Mouse (Mus musculus) heart, adult 2 months (tissue): ENCODE measurements around the gene Zfp541. TPM values are rescaled to one million over a fixed set of nuclear protein-coding genes. Genes with fewer than 3 reads are reported as not detected.

Source experiments
- DNase-seq, 2 experiments: peaks; one replicate each; pipeline ENCODE4 v3.0.0; 2021
- H3K27ac ChIP-seq: fragments of 200-600 bp; 2 replicates; pipeline ENCODE4 v1.8.1; 2022
- H3K27me3 ChIP-seq: fragments of 200-500 bp; 2 replicates; pipeline ENCODE4 v1.6.1; 2012; ENCODE audit warnings: mild to moderate bottlenecking, low read length, inconsistent platforms, mixed read lengths; ENCODE audit not compliant: control insufficient read depth, insufficient read depth
- H3K36me3 ChIP-seq: fragments of 200-500 bp; 2 replicates; pipeline ENCODE4 v1.6.1; 2012; ENCODE audit warnings: low read length, inconsistent platforms; ENCODE audit not compliant: control insufficient read depth, insufficient read depth
- H3K4me1 ChIP-seq: fragments of 200-500 bp; 2 replicates; pipeline ENCODE4 v1.6.1; 2011; ENCODE audit warnings: low read length; ENCODE audit not compliant: control insufficient read depth, insufficient read depth
- H3K4me3 ChIP-seq: fragments of 200-600 bp; 2 replicates; pipeline ENCODE4 v1.8.1; 2022
- H3K79me2 ChIP-seq: fragments of 200-500 bp; replicated peaks from 2 replicates; pipeline ENCODE4 v1.6.1; 2012; ENCODE audit warnings: mild to moderate bottlenecking, inconsistent platforms, low read length, moderate library complexity, mixed read lengths; ENCODE audit not compliant: control insufficient read depth, insufficient read depth
- H3K9ac ChIP-seq: fragments of 200-500 bp; 2 replicates; pipeline ENCODE4 v1.6.1; 2012; ENCODE audit warnings: low read depth, mild to moderate bottlenecking, control low read depth, inconsistent platforms, low read length, mixed read lengths
- CTCF ChIP-seq: fragments of 200-600 bp; IDR thresholded peaks from 2 replicates; pipeline ENCODE4 v1.8.1; 2022; ENCODE audit warnings: antibody characterized with exemption, mild to moderate bottlenecking, moderate library complexity
- EP300 ChIP-seq: fragments of 200-500 bp; IDR thresholded peaks from 2 replicates; pipeline ENCODE4 v1.6.1; 2011; ENCODE audit warnings: low read depth, low read length, control low read depth; ENCODE audit not compliant: insufficient read depth
- POLR2A ChIP-seq: fragments of 200-500 bp; IDR thresholded peaks from 2 replicates; pipeline ENCODE4 v1.6.1; 2011; ENCODE audit warnings: mild to moderate bottlenecking, low read depth, low read length, control low read depth; ENCODE audit not compliant: insufficient read depth
- WGBS: fragments of 180-500 bp; shearing (Covaris S2); methylation state at CpG from one replicate; pipeline ENCODE4 v1.1.7; 2018; 5-methylcytosine and 5-hydroxymethylcytosine counted together
- intact Hi-C: fragments of 180-260 bp; cut with DNase I; formaldehyde crosslinking; loops from one replicate; pipeline ENCODE4 v1.15.1; 2025
- polyA plus RNA-seq: library from polyadenylated mRNA; depleted of rRNA; stranded (reverse); fragments of >200 nt; gene quantifications from 2 replicates; pipeline ENCODE4 v1.2.3, GENCODE M21; 2012
- total RNA-seq, 2 experiments: library from RNA; stranded (reverse); gene quantifications; 2 replicates each; pipeline ENCODE4 v1.2.3; 2021

Gene Zfp541
- total and polyA plus RNA-seq, 3 experiments, result 0.02 TPM; not detected in 2

DNA sequence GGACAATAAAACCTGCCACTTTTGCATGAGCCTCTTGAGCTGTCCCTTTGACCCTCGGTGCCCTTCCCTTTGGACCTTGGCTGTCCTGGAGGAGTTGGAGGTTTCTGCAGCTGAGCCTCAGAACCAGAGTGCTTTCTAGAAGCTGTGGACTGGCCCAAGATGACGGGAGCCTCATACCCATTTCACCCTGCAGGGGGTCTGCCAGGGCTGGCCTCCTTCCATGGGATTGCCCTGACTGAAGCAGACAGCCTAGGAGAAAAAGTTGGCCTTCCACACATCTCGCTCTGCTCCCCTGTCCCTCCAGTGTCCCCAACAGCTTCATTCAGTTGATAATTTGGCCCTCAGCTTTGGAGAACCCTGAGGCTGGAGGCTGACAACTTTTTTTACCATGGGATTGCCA, 55.5 kb downstream of the Zfp541 start:
- Histone ChIP-seq H3K79me2 (no peaks in the 10 kb centered on the region), H3K27me3 (no peaks in the 10 kb centered on the region), H3K4me3 (no peak overlapping the region), H3K27ac (no peak overlapping the region), H3K9ac (no peak overlapping the region), H3K36me3 (no peaks in the 10 kb centered on the region), H3K4me1 (peaks cover 2% of the 10 kb centered on the region)
- DNase-seq, result no peak
- no peak for TF ChIP-seq EP300
- TF ChIP-seq POLR2A, result no peak
- no peak for TF ChIP-seq CTCF
- intact Hi-C loops, result no loop called here
- WGBS, result 89% methylated on average over 3 of the region's 3 CpGs

DNA sequence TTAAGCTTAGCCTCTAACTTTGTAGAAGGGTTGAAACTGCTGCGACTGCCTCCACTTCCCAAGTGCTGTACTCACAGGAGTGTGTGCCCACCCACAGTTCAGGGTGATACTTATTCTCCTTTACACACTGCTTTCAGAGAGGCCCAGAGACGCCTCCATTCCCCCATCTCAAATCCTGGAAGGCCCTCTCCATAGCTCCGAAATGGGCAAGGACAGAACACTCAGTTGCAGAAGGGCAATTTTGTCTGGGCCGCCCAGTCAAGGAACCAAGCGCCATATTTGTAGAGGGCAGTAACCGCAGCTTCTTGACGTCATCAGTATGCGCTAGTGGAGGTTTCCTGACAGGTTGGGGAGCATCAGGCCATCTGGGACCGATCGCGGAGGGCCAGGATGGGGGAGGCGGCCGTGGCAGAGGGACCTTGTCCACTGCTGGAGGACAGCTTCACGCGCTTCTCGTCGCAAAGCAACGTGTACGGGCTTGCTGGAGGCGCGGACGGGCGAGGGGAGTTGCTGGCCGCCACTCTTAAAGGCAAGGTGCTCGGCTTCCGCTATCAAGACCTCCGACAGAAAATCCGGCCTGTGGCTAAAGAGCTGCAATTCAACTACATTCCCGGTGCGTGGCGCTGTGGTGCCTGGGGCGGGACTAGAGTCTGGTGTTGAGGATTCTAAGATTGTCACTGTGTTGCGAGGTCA, 58.1 kb downstream of the Zfp541 start, which contains the start of gene Kptn:
TSS of gene Kptn (plus strand) at position 327 of the 693 bp plus-strand sequence.
- intact Hi-C loops, result loop anchor here (1.0 kb wide), 2 partner anchors 18 to 21 kb away; partner anchors contain the start of gene Napa
- Histone ChIP-seq H3K27ac (peak within 1 kb of the TSS; percentile 97), H3K79me2 (no peaks in the 10 kb centered on the region)

DNA sequence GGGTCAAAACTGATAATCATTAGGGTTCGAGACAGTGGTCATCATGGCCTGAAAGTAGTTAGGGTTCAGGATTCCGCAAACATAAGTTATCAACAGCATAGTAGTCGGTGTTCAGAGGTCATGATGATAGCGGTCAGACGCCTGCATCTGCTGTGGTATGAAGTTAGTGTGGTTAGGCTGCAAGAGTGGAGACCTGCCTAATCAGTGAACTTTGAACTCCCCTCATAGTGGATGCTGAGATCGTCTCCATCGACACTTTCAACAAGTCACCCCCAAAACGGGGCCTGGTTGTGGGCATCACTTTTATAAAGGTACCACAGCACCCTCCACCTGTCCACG, 58.6 kb downstream of the Zfp541 start:
- no peaks in the 10 kb centered on the region for H3K27me3 ChIP-seq
- H3K36me3 ChIP-seq, result no peaks in the 10 kb centered on the region
- TF ChIP-seq POLR2A (no peak), CTCF (no peak), EP300 (no peak)
- no peaks in the 10 kb centered on the region for H3K79me2 ChIP-seq
- H3K4me1 ChIP-seq, result peaks cover 2% of the 10 kb centered on the region
- peak overlapping the region; percentile 89 for H3K4me3 ChIP-seq
- H3K27ac ChIP-seq, result peak overlapping the region; percentile 97
- H3K9ac ChIP-seq, result peak overlapping the region; percentile 53
- 32% methylated on average over 9 of the region's 9 CpGs for WGBS
- no peak for DNase-seq
- intact Hi-C loops, result loop anchor here (1.0 kb wide), 1 partner anchor 19 kb away; no protein-coding TSS in a partner anchor

More for the DNA sequence above, 58.1 kb downstream of the Zfp541 start, which contains the start of gene Kptn:
- H3K36me3 ChIP-seq, result no peaks in the 10 kb centered on the region
- peak within 1 kb of the TSS; percentile 91 for H3K9ac ChIP-seq
- peaks cover 2% of the 10 kb centered on the region for H3K4me1 ChIP-seq
- WGBS, result under 1% methylated on average over 33 of the region's 33 CpGs
- no peaks in the 10 kb centered on the region for H3K27me3 ChIP-seq
- DNase-seq, result peak; percentile 91 to 93
- peak; percentile 95; the same call in 1 of the 2 replicates for TF ChIP-seq CTCF
- TF ChIP-seq POLR2A, result no peak; the same call in 1 of the 2 replicates
- 0 out of 2 replicates have a peak, but pooled peaks have one; percentile 42 for TF ChIP-seq EP300
- peak within 1 kb of the TSS; percentile 89 for H3K4me3 ChIP-seq

DNA sequence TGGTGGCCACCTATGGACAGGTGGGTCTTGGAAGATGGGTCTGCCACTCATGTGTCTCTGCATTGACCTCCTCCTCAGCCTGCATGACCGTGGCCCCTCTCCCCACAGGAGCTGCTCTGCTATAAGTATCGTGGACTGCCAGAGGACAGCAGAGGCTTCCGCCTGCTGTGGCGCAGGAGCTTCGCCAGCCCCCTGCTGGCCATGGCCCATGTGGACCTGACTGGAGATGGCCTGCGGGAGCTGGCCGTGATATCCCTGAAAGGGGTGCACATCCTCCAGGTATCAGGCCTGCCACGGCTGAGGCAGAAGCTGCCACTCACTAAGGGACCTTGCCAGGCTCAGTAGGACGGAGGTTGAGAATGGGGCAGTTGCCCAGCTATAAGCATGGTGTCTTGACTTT, 64.2 kb downstream of the Zfp541 start:
- Histone ChIP-seq H3K4me1 (peaks cover 2% of the 10 kb centered on the region; the same call in 1 of the 2 replicates), H3K36me3 (no peaks in the 10 kb centered on the region), H3K27me3 (peaks cover 3% of the 10 kb centered on the region; the same call in 1 of the 2 replicates), H3K79me2 (no peaks in the 10 kb centered on the region), H3K9ac (no peak overlapping the region), H3K27ac (no peak overlapping the region), H3K4me3 (no peak overlapping the region)
- TF ChIP-seq CTCF, result no peak
- intact Hi-C loops, result loop anchor here (5.0 kb wide), 1 partner anchor 51 kb away; the partner anchor contains the start of gene Meis3
- DNase-seq, result no peak
- 81% methylated on average over 9 of the region's 9 CpGs for WGBS

DNA sequence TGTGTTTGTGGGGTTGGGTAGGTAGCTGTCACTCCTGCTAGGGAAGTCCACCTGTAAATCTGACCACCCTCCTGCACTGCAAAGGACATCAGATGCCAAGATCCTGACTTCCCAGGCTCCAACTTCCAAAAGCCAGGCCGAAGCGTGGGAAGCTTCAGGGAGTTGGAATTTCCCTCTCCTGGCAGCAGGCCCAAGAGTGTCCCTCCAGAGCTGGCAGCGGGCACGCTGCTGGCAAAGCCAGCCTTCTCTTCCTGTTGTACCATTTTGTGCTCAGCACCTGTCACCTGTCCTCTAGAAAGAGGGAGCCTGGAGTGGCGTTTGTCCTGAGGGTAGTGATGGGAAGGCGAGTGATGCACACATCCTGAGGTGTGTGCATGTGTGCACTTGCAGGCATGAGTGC, 66.7 kb downstream of the Zfp541 start:
- no peaks in the 10 kb centered on the region for H3K79me2 ChIP-seq
- H3K27me3 ChIP-seq, result peaks cover 3% of the 10 kb centered on the region; the same call in 1 of the 2 replicates
- TF ChIP-seq CTCF, result no peak
- TF ChIP-seq EP300, result no peak
- no peak for TF ChIP-seq POLR2A
- no peak for DNase-seq
- no peaks in the 10 kb centered on the region for H3K36me3 ChIP-seq
- H3K9ac ChIP-seq, result no peak overlapping the region
- intact Hi-C loops, result loop anchor here (5.0 kb wide), 1 partner anchor 49 kb away; the partner anchor contains the start of gene Meis3
- no peak overlapping the region for H3K27ac ChIP-seq
- 44% methylated on average over 6 of the region's 6 CpGs for WGBS
- H3K4me3 ChIP-seq, result no peak overlapping the region
- peaks cover 2% of the 10 kb centered on the region; the same call in 1 of the 2 replicates for H3K4me1 ChIP-seq

DNA sequence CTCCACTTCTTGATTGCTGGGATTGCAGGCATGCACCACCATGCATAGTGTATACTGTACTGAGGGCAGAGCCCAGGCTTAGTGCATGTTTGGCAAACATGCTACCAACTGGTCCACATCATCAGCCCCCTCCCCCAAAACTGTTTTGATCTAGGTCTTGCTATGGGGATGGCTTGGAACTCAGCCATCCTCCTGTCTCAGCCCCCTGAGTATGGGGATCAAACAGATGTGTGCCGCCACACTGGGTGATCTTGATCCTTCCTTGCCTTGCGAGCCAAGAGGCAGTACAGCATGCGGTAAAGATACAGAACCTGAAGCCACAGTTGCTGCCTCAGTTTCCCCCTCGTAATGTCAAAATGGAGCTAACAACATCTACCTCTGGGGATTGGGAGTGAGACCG, 67.3 kb downstream of the Zfp541 start:
- WGBS, result 67% methylated on average over 5 of the region's 5 CpGs
- H3K9ac ChIP-seq, result no peak overlapping the region; the same call in 1 of the 2 replicates

More for the DNA sequence above, 67.3 kb downstream of the Zfp541 start:
- Histone ChIP-seq H3K36me3 (no peaks in the 10 kb centered on the region), H3K4me1 (peaks cover 2% of the 10 kb centered on the region; the same call in 1 of the 2 replicates), H3K4me3 (no peak overlapping the region), H3K79me2 (no peaks in the 10 kb centered on the region), H3K27me3 (peaks cover 3% of the 10 kb centered on the region; the same call in 1 of the 2 replicates), H3K27ac (peak overlapping the region; percentile 76)
- DNase-seq, result no peak
- intact Hi-C loops, result loop anchor here (5.0 kb wide), 1 partner anchor 48 kb away; the partner anchor contains the start of gene Meis3
- no peak for TF ChIP-seq EP300
- no peak for TF ChIP-seq POLR2A
- TF ChIP-seq CTCF, result no peak
